Mouse (Mus musculus): ENCODE measurements at regions not wholly inside any gene's neighbourhood (a gene's known extent, or its start where the extent isn't known, plus 50 kb on each side); places are given as distances from the start of the nearest gene placed in this dataset. TPM values are rescaled to one million over a fixed set of nuclear protein-coding genes. Genes with fewer than 3 reads are reported as not detected.
A peak's percentile ranks its signal among the peaks of the same experiment; 100 is the strongest.

DNA sequence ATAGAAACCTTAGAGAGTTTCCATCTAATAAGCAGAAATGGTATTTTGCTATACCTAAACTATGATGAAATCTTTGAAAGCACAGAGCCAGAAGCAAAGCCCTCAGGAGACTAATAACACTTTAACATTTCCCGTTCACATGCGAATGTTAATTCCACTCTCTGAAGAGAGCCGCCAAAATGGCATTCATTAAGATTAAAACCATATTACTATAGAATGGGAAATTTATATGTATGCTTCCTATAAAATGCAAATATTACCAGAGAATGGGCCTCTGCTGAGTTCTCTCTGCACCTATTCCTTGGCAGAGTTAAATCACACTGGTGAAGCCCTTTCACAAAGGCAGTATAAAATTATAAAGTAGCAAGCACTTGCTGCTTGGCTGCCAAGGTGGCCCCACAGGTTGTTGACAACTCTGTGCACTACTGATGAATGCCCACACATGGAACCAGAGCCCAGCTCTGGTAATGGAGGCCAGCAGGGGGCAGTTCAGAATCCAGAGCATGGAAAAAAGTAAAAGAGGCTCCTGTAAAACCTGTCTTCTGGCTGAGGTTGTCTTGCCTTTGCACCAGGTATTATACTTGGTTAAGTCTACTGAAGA is 94.1 kb upstream of the Steap4 start:
- Histone ChIP-seq H3K4me2 (ENCODE audit: low read depth, low read length, poor library complexity, severe bottlenecking) (no peak overlapping the region), H3K27ac (ENCODE audit: low read depth, low read length) (no peak overlapping the region), H3K9ac (replicated peaks; ENCODE audit: low read length, poor library complexity, severe bottlenecking) (no peak overlapping the region), H3K9me3 (ENCODE audit: low read length) (no peaks in the 10 kb centered on the region), H3K4me1 (ENCODE audit: insufficient read depth, low read length) (no peaks in the 10 kb centered on the region), H3K4me3 (ENCODE audit: low read depth, low read length) (no peak overlapping the region), H3K36me3 (ENCODE audit: insufficient read depth, low read length) (no peaks in the 10 kb centered on the region), H3K27me3 (ENCODE audit: insufficient read depth, low read length) (no peaks in the 10 kb centered on the region)
- WGBS: 70% methylated on average over 3 of the region's 3 CpGs
- TF ChIP-seq CTCF (IDR thresholded peaks at IDR 0.05): 0 out of 2 replicates have a peak, but pooled peaks have one; percentile 9
- DNase-seq (ENCODE audit: low spot score) (no peak), ATAC-seq (ENCODE audit: low FRiP score) (no peak)

DNA sequence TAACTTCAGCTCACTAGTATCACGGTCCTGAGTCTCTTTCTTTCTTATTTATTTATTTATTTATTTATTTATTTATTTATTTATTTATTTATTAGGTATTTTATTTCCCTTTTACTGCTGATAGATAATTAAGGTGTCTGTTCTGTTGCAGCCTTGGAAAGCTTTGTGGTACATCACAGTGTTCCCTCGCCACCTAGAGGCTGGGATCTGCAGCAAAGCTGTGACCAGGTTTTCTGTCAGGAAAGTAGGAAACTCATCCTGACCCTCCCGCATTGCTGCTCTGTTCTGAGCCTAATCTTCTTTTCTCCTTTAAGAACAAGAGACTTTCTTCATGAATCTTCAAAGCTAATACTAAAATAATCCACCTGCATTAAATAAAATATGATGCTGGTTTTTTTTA is 60.7 kb upstream of the Steap4 start:
- Histone ChIP-seq H3K9ac (replicated peaks; ENCODE audit: low read length, poor library complexity, severe bottlenecking) (no peak overlapping the region), H3K4me3 (ENCODE audit: low read depth, low read length) (no peak overlapping the region), H3K4me2 (ENCODE audit: low read depth, low read length, poor library complexity, severe bottlenecking) (no peak overlapping the region), H3K4me1 (ENCODE audit: insufficient read depth, low read length) (no peaks in the 10 kb centered on the region), H3K9me3 (ENCODE audit: low read length) (no peaks in the 10 kb centered on the region), H3K36me3 (ENCODE audit: insufficient read depth, low read length) (no peaks in the 10 kb centered on the region), H3K27me3 (ENCODE audit: insufficient read depth, low read length) (no peaks in the 10 kb centered on the region), H3K27ac (ENCODE audit: low read depth, low read length) (no peak overlapping the region)
- peak; percentile 78 for DNase-seq (ENCODE audit: low spot score)
- peak; percentile 81 for TF ChIP-seq CTCF (IDR thresholded peaks at IDR 0.05)
- WGBS: 59% methylated on average over 3 of the region's 3 CpGs
- ATAC-seq (ENCODE audit: low FRiP score): no peak

Small RNAs in the stretch of these regions (microRNA-seq; reads per million reads assigned to microRNA genes)
- not detected for gene Gm22196 (ENCODE audit: borderline number of aligned reads)

Data from midbrain, postnatal 0 days (tissue).